Mouse (Mus musculus): ENCODE measurements around the gene Dxo. TPM values are rescaled to one million over a fixed set of nuclear protein-coding genes. Genes with fewer than 3 reads are reported as not detected.

The Dxo gene
- polyA plus RNA-seq, 1 experiment from 2014 or later: 15.8 TPM

- WGBS (ENCODE audit: missing documents): 93% methylated on average over 14 of the region's 15 CpGs
- H3K36me3 ChIP-seq (ENCODE audit: inconsistent target): no peaks in the 10 kb centered on the region
- no peaks in the 10 kb centered on the region for H3K79me2 ChIP-seq (ENCODE audit: inconsistent target)
- H3K27ac ChIP-seq: peak within 1 kb of the TSS; percentile 19; the same call in 1 of the 2 replicates
- no peak within 1 kb of the TSS for H3K4me3 ChIP-seq (ENCODE audit: inconsistent target)
Observed at GRCm38 (mm10) chr17:34881683-34882310, 45.0 kb downstream of the Dxo start, which contains the start of gene Gm20547. TSS of gene Gm20547 (minus strand) at chr17:34882042.

GRCm38 (mm10) chr17:34883332-34883731, 46.5 kb downstream of the Dxo start:
- Histone ChIP-seq H3K36me3 (ENCODE audit: inconsistent target) (no peaks in the 10 kb centered on the region), H3K27ac (peak overlapping the region; percentile 19), H3K4me3 (ENCODE audit: inconsistent target) (no peak overlapping the region), H3K79me2 (ENCODE audit: inconsistent target) (no peaks in the 10 kb centered on the region)
- 23% methylated on average over 3 of the region's 3 CpGs for WGBS (ENCODE audit: missing documents)

GRCm38 (mm10) chr17:34884704-34885103, 47.9 kb downstream of the Dxo start:
- no peak overlapping the region for H3K4me3 ChIP-seq (ENCODE audit: inconsistent target)
- H3K27ac ChIP-seq: no peak overlapping the region
- 95% methylated on average over 6 of the region's 6 CpGs for WGBS (ENCODE audit: missing documents)
- no peaks in the 10 kb centered on the region for H3K79me2 ChIP-seq (ENCODE audit: inconsistent target)
- no peaks in the 10 kb centered on the region for H3K36me3 ChIP-seq (ENCODE audit: inconsistent target)

- 97% methylated on average over 3 of the region's 3 CpGs for WGBS (ENCODE audit: missing documents)
- no peaks in the 10 kb centered on the region for H3K36me3 ChIP-seq (ENCODE audit: inconsistent target)
- no peak overlapping the region for H3K27ac ChIP-seq
- no peaks in the 10 kb centered on the region for H3K79me2 ChIP-seq (ENCODE audit: inconsistent target)
- no peak overlapping the region for H3K4me3 ChIP-seq (ENCODE audit: inconsistent target)
Observed at GRCm38 (mm10) chr17:34885615-34886014, 48.8 kb downstream of the Dxo start.

GRCm38 (mm10) chr17:34887942-34888341, 51.1 kb downstream of the Dxo start:
- no peaks in the 10 kb centered on the region for H3K36me3 ChIP-seq (ENCODE audit: inconsistent target)

More at GRCm38 (mm10) chr17:34887942-34888341, 51.1 kb downstream of the Dxo start:
- no peak overlapping the region for H3K27ac ChIP-seq
- 42% methylated on average over 5 of the region's 5 CpGs for WGBS (ENCODE audit: missing documents)
- no peak overlapping the region for H3K4me3 ChIP-seq (ENCODE audit: inconsistent target)
- no peaks in the 10 kb centered on the region for H3K79me2 ChIP-seq (ENCODE audit: inconsistent target)

Other genes starting within 250 kb of the Dxo start
- 124 to 167 TPM (median 152 TPM) in 3 replicates for gene Gpsm3, start 247.2 kb upstream of the Dxo start, polyA plus RNA-seq (2018)
- gene Pbx2, start 245.8 kb upstream of the Dxo start, polyA plus RNA-seq (2018): 44.7 to 64.2 TPM (median 45.7 TPM) in 3 replicates
- gene Ager, start 239.2 kb upstream of the Dxo start, polyA plus RNA-seq (2018): 0.22 to 0.38 TPM (median 0.27 TPM) in 3 replicates
- 45.1 to 50.3 TPM (median 47.5 TPM) in 3 replicates for gene Rnf5, start 233.3 kb upstream of the Dxo start, polyA plus RNA-seq (2018)
- 67.5 to 77.3 TPM (median 76.0 TPM) in 3 replicates for gene Agpat1, start 232.8 kb upstream of the Dxo start, polyA plus RNA-seq (2018)
- 0.14 to 0.69 TPM (median 0.28 TPM) in 3 replicates for gene Egfl8, start 221.0 kb upstream of the Dxo start, polyA plus RNA-seq (2018)
- 71.0 to 95.1 TPM (median 79.6 TPM) in 3 replicates for gene Ppt2, start 208.5 kb upstream of the Dxo start, polyA plus RNA-seq (2018)
- gene Prrt1, start 207.5 kb upstream of the Dxo start, polyA plus RNA-seq (2018): 0.16 to 0.25 TPM in 2 of 3 replicates, not detected in the other
- gene Fkbpl, start 192.3 kb upstream of the Dxo start, polyA plus RNA-seq (2018): 12.5 to 24.4 TPM (median 15.0 TPM) in 3 replicates
- 31.4 to 62.2 TPM (median 57.9 TPM) in 3 replicates for gene Atf6b, start 189.9 kb upstream of the Dxo start, polyA plus RNA-seq (2018)
- not detected in 3 replicates for gene Tnxb, start 166.5 kb upstream of the Dxo start, polyA plus RNA-seq (2018)
- gene C4b, start 93.1 kb upstream of the Dxo start, polyA plus RNA-seq (2018): 0.21 to 1.4 TPM (median 0.32 TPM) in 3 replicates
- gene Cyp21a1, start 32.5 kb upstream of the Dxo start, polyA plus RNA-seq (2018): not detected in 3 replicates
- 23.5 to 36.5 TPM (median 28.1 TPM) in 3 replicates for gene Stk19, start 74 bp upstream of the Dxo start, polyA plus RNA-seq (2018)
- gene Skiv2l, start 13.2 kb downstream of the Dxo start, polyA plus RNA-seq (2018): 16.7 to 36.7 TPM (median 23.6 TPM) in 3 replicates
- gene Nelfe, start 13.4 kb downstream of the Dxo start, polyA plus RNA-seq (2018): 46.9 to 59.7 TPM (median 52.1 TPM) in 3 replicates
- gene Cfb, start 25.5 kb downstream of the Dxo start, polyA plus RNA-seq (2018): 2.6 to 6.4 TPM (median 4.7 TPM) in 3 replicates
- 5.4 to 6.2 TPM (median 5.5 TPM) in 3 replicates for gene Zbtb12, start 42.5 kb downstream of the Dxo start, polyA plus RNA-seq (2018)
- not detected in 3 replicates for gene Gm20547, start 45.0 kb downstream of the Dxo start, polyA plus RNA-seq (2018)
- 0.63 to 0.95 TPM (median 0.86 TPM) in 3 replicates for gene C2, start 61.2 kb downstream of the Dxo start, polyA plus RNA-seq (2018)
- gene Ehmt2, start 61.5 kb downstream of the Dxo start, polyA plus RNA-seq (2018): 59.6 to 100 TPM (median 69.3 TPM) in 3 replicates
- not detected in 3 replicates for gene Slc44a4, start 77.4 kb downstream of the Dxo start, polyA plus RNA-seq (2018)
- 80.3 to 98.8 TPM (median 81.2 TPM) in 3 replicates for gene Neu1, start 94.2 kb downstream of the Dxo start, polyA plus RNA-seq (2018)
- 0.57 to 1.2 TPM (median 0.69 TPM) in 3 replicates for gene Hspa1b, start 122.2 kb downstream of the Dxo start, polyA plus RNA-seq (2018)
- not detected in 3 replicates for gene Gm20481, start 132.9 kb downstream of the Dxo start, polyA plus RNA-seq (2018)
- 1.2 to 1.9 TPM (median 1.8 TPM) in 3 replicates for gene Hspa1a, start 135.1 kb downstream of the Dxo start, polyA plus RNA-seq (2018)
- 0.47 to 1.7 TPM (median 0.96 TPM) in 3 replicates for gene Hspa1l, start 135.7 kb downstream of the Dxo start, polyA plus RNA-seq (2018)
- gene Lsm2, start 144.8 kb downstream of the Dxo start, polyA plus RNA-seq (2018): 16.5 to 52.8 TPM (median 51.4 TPM) in 3 replicates
- gene Vars, start 164.0 kb downstream of the Dxo start, polyA plus RNA-seq (2018): 7.7 to 37.5 TPM (median 19.2 TPM) in 3 replicates
- 0.06 to 0.32 TPM (median 0.07 TPM) in 3 replicates for gene Vwa7, start 179.6 kb downstream of the Dxo start, polyA plus RNA-seq (2018)
- not detected in 3 replicates for gene Sapcd1, start 191.0 kb downstream of the Dxo start, polyA plus RNA-seq (2018)
- gene Msh5, start 209.7 kb downstream of the Dxo start, polyA plus RNA-seq (2018): 0.48 to 0.51 TPM (median 0.50 TPM) in 3 replicates
- 359 to 667 TPM (median 372 TPM) in 3 replicates for gene Clic1, start 212.9 kb downstream of the Dxo start, polyA plus RNA-seq (2018)
- 3.3 to 9.6 TPM (median 4.8 TPM) in 3 replicates for gene Ddah2, start 222.0 kb downstream of the Dxo start, polyA plus RNA-seq (2018)
- not detected in 3 replicates for gene Ly6g6c, start 228.4 kb downstream of the Dxo start, polyA plus RNA-seq (2018)
- gene Mpig6b, start 229.2 kb downstream of the Dxo start, polyA plus RNA-seq (2018): 0.17 TPM in 1 of 3 replicates, not detected in the others
- not detected in 3 replicates for gene Ly6g6e, start 239.9 kb downstream of the Dxo start, polyA plus RNA-seq (2018)
- gene Ly6g6d, start 241.0 kb downstream of the Dxo start, polyA plus RNA-seq (2018): 0.43 to 1.7 TPM (median 0.88 TPM) in 3 replicates
- gene Ly6g6f, start 248.6 kb downstream of the Dxo start, polyA plus RNA-seq (2018): not detected in 3 replicates